Mouse (Mus musculus) megakaryocyte, embryonic 14.5 days (primary cell): ENCODE measurements around the gene Slc25a34.

ENCODE experiments used
- FLI1 ChIP-seq: IDR thresholded peaks from 2 replicates; pipeline ENCODE4 v1.6.1; 2012; ENCODE audit warnings: low read length, inconsistent platforms, mixed read lengths
- GATA1 ChIP-seq: IDR thresholded peaks from 3 replicates; pipeline ENCODE4 v1.6.1; 2012; ENCODE audit warnings: mixed read lengths, low read length, inconsistent platforms, borderline replicate concordance

DNA sequence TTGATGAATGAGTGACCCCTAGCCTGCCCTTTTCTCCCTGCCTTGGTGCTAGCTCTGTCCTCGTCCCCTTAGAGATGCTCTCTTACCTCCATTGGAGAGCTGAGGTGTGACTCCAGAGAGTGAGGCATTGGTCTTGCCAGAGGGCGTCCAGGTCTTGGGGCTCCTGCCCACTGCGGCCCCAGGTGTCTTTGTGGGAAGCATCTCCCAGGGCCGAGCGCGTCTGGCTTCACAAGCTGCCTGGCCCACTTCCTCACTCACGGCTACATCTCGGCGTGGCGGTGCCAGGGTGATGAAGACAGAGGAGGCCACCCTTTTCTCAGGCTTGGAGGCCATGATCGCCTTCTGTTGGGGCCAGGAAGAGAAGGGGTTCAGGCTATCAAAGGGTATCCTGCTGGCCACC, 28.5 kb downstream of the Slc25a34 start:
- TF ChIP-seq GATA1 (no peak), FLI1 (no peak)
